Mouse (Mus musculus): ENCODE data around the gene Dact2. TPM values are rescaled to one million over a fixed set of nuclear protein-coding genes. Genes with fewer than 3 reads are reported as not detected.

The Dact2 gene
- 1.2 and 1.4 TPM in 2 replicates for polyA plus RNA-seq (2012; rRNA removed)

- no peak for DNase-seq (ENCODE audit: low spot score)
These were observed at the start of gene Dact2 for GRCm38 (mm10) chr17:14204061-14204460. TSS of gene Dact2 (minus strand) at chr17:14204304.

- no peak for DNase-seq (ENCODE audit: low spot score)
These were observed 48.4 kb upstream of the Dact2 start for GRCm38 (mm10) chr17:14252456-14252855.

GRCm38 (mm10) chr17:14250401-14250800, 46.3 kb upstream of the Dact2 start:
- no peak for DNase-seq (ENCODE audit: low spot score)

- DNase-seq (ENCODE audit: low spot score), result no peak
These were observed 45.5 kb upstream of the Dact2 start for GRCm38 (mm10) chr17:14249595-14249994.

GRCm38 (mm10) chr17:14247931-14248330, 43.8 kb upstream of the Dact2 start:
- DNase-seq (ENCODE audit: low spot score), result no peak

- no peak for DNase-seq (ENCODE audit: low spot score)
These were observed 42.2 kb upstream of the Dact2 start for GRCm38 (mm10) chr17:14246266-14246665.

GRCm38 (mm10) chr17:14244195-14244965, 40.3 kb upstream of the Dact2 start:
- DNase-seq (ENCODE audit: low spot score), result no peak

GRCm38 (mm10) chr17:14242634-14243033, 38.5 kb upstream of the Dact2 start:
- no peak for DNase-seq (ENCODE audit: low spot score)

- DNase-seq (ENCODE audit: low spot score), result no peak
These were observed 35.9 kb upstream of the Dact2 start for GRCm38 (mm10) chr17:14239960-14240359.

- DNase-seq (ENCODE audit: low spot score), result no peak
These were observed 33.0 kb upstream of the Dact2 start for GRCm38 (mm10) chr17:14237134-14237533.

- DNase-seq (ENCODE audit: low spot score), result no peak
These were observed 30.8 kb upstream of the Dact2 start for GRCm38 (mm10) chr17:14234774-14235389.

GRCm38 (mm10) chr17:14233658-14234057, 29.6 kb upstream of the Dact2 start:
- DNase-seq (ENCODE audit: low spot score), result no peak

GRCm38 (mm10) chr17:14232629-14233028, 28.5 kb upstream of the Dact2 start:
- peak; percentile 63 for DNase-seq (ENCODE audit: low spot score)

GRCm38 (mm10) chr17:14230698-14231430, 26.8 kb upstream of the Dact2 start:
- no peak for DNase-seq (ENCODE audit: low spot score)

GRCm38 (mm10) chr17:14228381-14228780, 24.3 kb upstream of the Dact2 start:
- no peak for DNase-seq (ENCODE audit: low spot score)

- no peak for DNase-seq (ENCODE audit: low spot score)
These were observed 23.5 kb upstream of the Dact2 start for GRCm38 (mm10) chr17:14227601-14228000.

GRCm38 (mm10) chr17:14226778-14227177, 22.7 kb upstream of the Dact2 start:
- DNase-seq (ENCODE audit: low spot score), result no peak

- DNase-seq (ENCODE audit: low spot score), result no peak
These were observed 22.0 kb upstream of the Dact2 start for GRCm38 (mm10) chr17:14225982-14226652.

- no peak for DNase-seq (ENCODE audit: low spot score)
These were observed 17.9 kb upstream of the Dact2 start for GRCm38 (mm10) chr17:14221893-14222615.

GRCm38 (mm10) chr17:14220606-14221202, 16.6 kb upstream of the Dact2 start:
- no peak for DNase-seq (ENCODE audit: low spot score)

GRCm38 (mm10) chr17:14213976-14214529, 9.9 kb upstream of the Dact2 start:
- DNase-seq (ENCODE audit: low spot score), result no peak
